Mouse (Mus musculus) intestine, embryonic 14.5 days (tissue): ENCODE data around the gene Cog7. TPM values are rescaled to one million over a fixed set of nuclear protein-coding genes. Genes with fewer than 3 reads are reported as not detected.

Source experiments
- ATAC-seq: fragments of 200-750 bp; cut with Nextera tagmentation; replicated peaks from 2 replicates; pipeline ENCODE4 v1.8.0; 2017; ENCODE audit warnings: low read depth, moderate number of reproducible peaks, moderate TSS enrichment, moderate library complexity; ENCODE audit not compliant: low FRiP score, low TSS enrichment
- DNase-seq: peaks from one replicate; pipeline ENCODE4 v3.0.0-alpha.2; 2018; ENCODE audit warnings: low spot score
- H3K27ac ChIP-seq: fragments of 300-500 bp; sonication (generic); 2 replicates; pipeline ENCODE4 v1.5.1; 2014; ENCODE audit warnings: low read depth, mild to moderate bottlenecking, control low read depth
- H3K27me3 ChIP-seq: fragments of 300-500 bp; sonication (generic); replicated peaks from 2 replicates; pipeline ENCODE4 v1.6.1; 2014; ENCODE audit warnings: low read length, control low read depth; ENCODE audit not compliant: control insufficient read depth, insufficient read depth
- H3K36me3 ChIP-seq: fragments of 300-500 bp; sonication (generic); 2 replicates; pipeline ENCODE4 v1.6.1; 2014; ENCODE audit warnings: low read length, control low read depth; ENCODE audit not compliant: control insufficient read depth, insufficient read depth
- H3K4me1 ChIP-seq: fragments of 300-500 bp; sonication (generic); replicated peaks from 2 replicates; pipeline ENCODE4 v1.6.1; 2014; ENCODE audit warnings: low read length, control low read depth, mixed read lengths; ENCODE audit not compliant: control insufficient read depth, insufficient read depth
- H3K4me2 ChIP-seq: fragments of 300-500 bp; sonication (generic); 2 replicates; pipeline ENCODE4 v1.6.1; 2014; ENCODE audit warnings: low read length
- H3K4me3 ChIP-seq: fragments of 300-500 bp; sonication (generic); 2 replicates; pipeline ENCODE4 v1.5.1; 2014; ENCODE audit warnings: low read depth, low read length, control low read depth, mixed read lengths
- H3K9ac ChIP-seq: fragments of 300-500 bp; sonication (generic); 2 replicates; pipeline ENCODE4 v1.6.1; 2014; ENCODE audit warnings: mild to moderate bottlenecking, low read length
- H3K9me3 ChIP-seq: fragments of 300-500 bp; sonication (generic); 2 replicates; pipeline ENCODE4 v1.6.1; 2016; ENCODE audit warnings: low read length, control low read depth; ENCODE audit not compliant: control insufficient read depth
- WGBS: fragments of 180-500 bp; shearing (Covaris S2); extraction: QIAGEN DNeasy Blood & Tissue Kit; methylation state at CpG from one replicate; pipeline ENCODE4 v1.1.7; 2014; 5-methylcytosine and 5-hydroxymethylcytosine counted together
- polyA plus RNA-seq: library from polyadenylated mRNA; unstranded; fragments of >200 nt; fragmentation: Nextera tagmentation; extraction: Ambion mirVana; gene quantifications from 2 replicates; pipeline ENCODE4 v1.2.1, GENCODE M21; 2014

Cog7 gene
- polyA plus RNA-seq, 1 experiment from 2014 or later: 24.1 TPM

DNA sequence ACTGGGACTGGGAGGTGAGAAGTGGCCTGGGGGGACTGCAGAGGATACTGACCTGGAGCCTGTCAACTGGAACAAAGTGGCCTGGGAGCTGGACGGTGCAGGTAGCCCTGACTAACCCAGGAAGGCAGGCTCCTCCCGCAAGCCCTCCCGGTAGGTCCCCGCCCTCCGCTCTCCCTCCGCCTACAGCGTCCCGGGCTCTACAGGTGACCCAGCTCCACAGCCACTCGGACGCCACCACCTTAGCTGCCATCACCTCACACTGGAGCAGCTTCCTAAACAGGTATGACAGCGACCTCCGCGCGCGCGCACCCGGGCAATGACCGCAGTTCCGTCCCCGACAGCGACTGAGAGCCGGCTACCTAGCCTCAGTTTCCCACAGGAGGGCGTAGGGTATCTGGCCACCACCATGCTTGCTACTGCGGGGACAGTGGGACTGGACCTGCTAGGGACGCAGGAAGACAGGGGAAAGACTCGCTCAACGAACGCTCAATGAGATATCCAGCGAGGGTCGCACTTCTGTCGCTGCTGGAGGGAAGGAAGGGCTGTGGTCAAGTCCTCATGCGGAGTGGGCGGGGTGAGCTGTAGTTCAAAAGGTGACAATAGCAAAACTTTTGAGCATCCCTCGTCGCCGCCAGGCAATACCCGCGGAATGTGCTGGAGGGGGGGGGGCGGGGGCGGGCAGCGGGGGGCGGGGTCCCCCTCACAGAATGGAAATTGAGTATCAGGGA is 116.5 kb downstream of the Cog7 start, which contains the start of gene Scnn1b:
Gene Scnn1b, plus strand, starts transcription at position 181 of the 728 bp plus-strand sequence.
- H3K4me2 ChIP-seq: peak within 1 kb of the TSS; percentile 54
- DNase-seq (no peak), ATAC-seq (no peak)
- no peak within 1 kb of the TSS for H3K9ac ChIP-seq
- peak within 1 kb of the TSS; percentile 26 for H3K4me3 ChIP-seq
- H3K36me3 ChIP-seq: no peaks in the 10 kb centered on the region
- 3% methylated on average over 33 of the region's 42 CpGs for WGBS
- H3K4me1 ChIP-seq: 0 out of 2 replicates have a peak, but pooled peaks cover 3% of the 10 kb centered on the region
- H3K9me3 ChIP-seq: no peaks in the 10 kb centered on the region
- H3K27me3 ChIP-seq: peaks cover 34% of the 10 kb centered on the region
- no peak within 1 kb of the TSS for H3K27ac ChIP-seq

GRCm38 (mm10) chr7:121858939-121859338 is 122.6 kb downstream of the Cog7 start:
- Histone ChIP-seq H3K36me3 (no peaks in the 10 kb centered on the region), H3K4me3 (no peak overlapping the region), H3K9ac (no peak overlapping the region), H3K4me1 (no peaks in the 10 kb centered on the region), H3K27me3 (peaks cover 10% of the 10 kb centered on the region), H3K27ac (no peak overlapping the region), H3K9me3 (no peaks in the 10 kb centered on the region), H3K4me2 (no peak overlapping the region)
- 81% methylated on average over 8 of the region's 8 CpGs for WGBS
- DNase-seq: no peak
- ATAC-seq: no peak

DNA sequence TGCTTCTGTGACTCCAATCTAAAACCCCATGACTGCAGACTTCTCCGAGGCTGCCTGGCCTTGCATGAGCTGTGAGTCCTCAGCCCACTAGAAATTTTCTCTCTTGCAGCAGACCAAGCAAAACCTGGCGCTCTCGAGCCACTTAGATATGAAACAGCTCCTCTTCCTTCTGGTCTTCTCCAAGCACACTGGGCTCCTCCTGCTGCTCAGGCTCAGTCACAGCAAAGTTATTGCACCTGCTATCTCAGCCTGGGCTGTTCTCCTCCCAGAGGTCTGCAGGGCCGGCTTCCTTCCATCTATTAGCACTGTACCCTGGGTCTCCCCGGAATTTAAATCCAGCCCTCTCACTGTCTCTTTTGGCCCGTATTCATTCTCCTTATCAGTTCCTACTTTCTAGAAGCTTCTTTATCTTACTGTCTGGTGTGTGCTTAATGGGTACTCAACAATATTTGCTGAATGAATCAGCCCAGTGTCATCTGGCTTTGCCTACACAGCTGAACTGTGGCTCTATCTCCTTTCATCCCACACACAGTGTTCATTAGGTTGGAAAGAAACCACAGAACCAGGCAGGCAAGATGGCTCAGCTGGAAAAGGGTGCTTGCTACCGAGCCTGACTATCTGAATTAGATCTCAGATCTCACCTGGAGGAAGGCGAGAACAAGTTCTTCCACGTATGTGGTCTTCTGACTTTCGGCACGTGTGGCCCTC is 124.2 kb downstream of the Cog7 start:
- no peaks in the 10 kb centered on the region for H3K9me3 ChIP-seq
- 0 out of 2 replicates have a peak, but pooled peaks cover 2% of the 10 kb centered on the region for H3K27me3 ChIP-seq
- DNase-seq: no peak
- WGBS: 72% methylated on average over 11 of the region's 11 CpGs
- no peak overlapping the region for H3K4me2 ChIP-seq
- H3K36me3 ChIP-seq: no peaks in the 10 kb centered on the region
- ATAC-seq: 0 out of 2 replicates have a peak, but pooled peaks have one; percentile 47
- no peak overlapping the region for H3K4me3 ChIP-seq
- no peak overlapping the region for H3K9ac ChIP-seq
- no peak overlapping the region for H3K27ac ChIP-seq
- no peaks in the 10 kb centered on the region for H3K4me1 ChIP-seq

GRCm38 (mm10) chr7:121848537-121849168 is 132.9 kb downstream of the Cog7 start:
- no peak overlapping the region for H3K27ac ChIP-seq
- 65% methylated on average over 9 of the region's 9 CpGs for WGBS
- H3K9ac ChIP-seq: no peak overlapping the region
- H3K27me3 ChIP-seq: no peaks in the 10 kb centered on the region
- no peak for DNase-seq
- no peaks in the 10 kb centered on the region for H3K9me3 ChIP-seq
- H3K4me3 ChIP-seq: no peak overlapping the region
- H3K4me1 ChIP-seq: no peaks in the 10 kb centered on the region
- H3K36me3 ChIP-seq: no peaks in the 10 kb centered on the region
- no peak for ATAC-seq
- no peak overlapping the region for H3K4me2 ChIP-seq

- Histone ChIP-seq H3K4me1 (no peaks in the 10 kb centered on the region), H3K27me3 (no peaks in the 10 kb centered on the region), H3K4me3 (no peak overlapping the region), H3K36me3 (no peaks in the 10 kb centered on the region), H3K9me3 (no peaks in the 10 kb centered on the region), H3K4me2 (no peak overlapping the region), H3K27ac (no peak overlapping the region), H3K9ac (no peak overlapping the region)
- DNase-seq: no peak
- no peak for ATAC-seq
- WGBS: 79% methylated on average over 6 of the region's 6 CpGs
These were observed 135.5 kb downstream of the Cog7 start for GRCm38 (mm10) chr7:121845964-121846363.

- H3K4me3 ChIP-seq: no peak overlapping the region
- no peaks in the 10 kb centered on the region for H3K4me1 ChIP-seq
- 60% methylated on average over 6 of the region's 6 CpGs for WGBS
- no peak overlapping the region for H3K4me2 ChIP-seq
- H3K27me3 ChIP-seq: no peaks in the 10 kb centered on the region
- no peak overlapping the region for H3K9ac ChIP-seq
- H3K9me3 ChIP-seq: no peaks in the 10 kb centered on the region
- no peak for DNase-seq
- no peak overlapping the region for H3K27ac ChIP-seq
- no peaks in the 10 kb centered on the region for H3K36me3 ChIP-seq
- no peak for ATAC-seq
These were observed 139.3 kb downstream of the Cog7 start for GRCm38 (mm10) chr7:121842234-121842633.

DNA sequence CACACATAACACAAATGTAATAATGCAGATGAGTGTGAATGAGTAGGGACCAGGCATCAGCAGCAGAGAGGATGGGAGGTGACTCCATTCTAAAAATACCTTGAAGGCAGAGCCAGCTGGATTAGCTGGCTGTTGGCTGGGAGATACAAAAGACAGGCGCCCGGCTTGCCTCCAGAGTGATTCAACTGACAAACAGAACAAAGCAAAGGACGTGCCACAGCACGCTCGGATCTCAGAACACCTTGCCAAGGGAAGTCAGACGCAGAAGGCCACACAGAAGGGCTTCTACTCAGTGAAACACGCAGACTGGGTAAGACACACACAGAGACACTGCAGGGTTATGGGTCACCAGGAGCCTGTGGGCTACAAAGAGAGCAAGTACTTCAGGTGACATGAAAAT is 140.7 kb downstream of the Cog7 start:
- H3K27me3 ChIP-seq: no peaks in the 10 kb centered on the region
- H3K4me2 ChIP-seq: no peak overlapping the region
- H3K36me3 ChIP-seq: no peaks in the 10 kb centered on the region
- H3K9ac ChIP-seq: no peak overlapping the region
- no peaks in the 10 kb centered on the region for H3K4me1 ChIP-seq
- H3K4me3 ChIP-seq: no peak overlapping the region
- DNase-seq: no peak
- H3K9me3 ChIP-seq: no peaks in the 10 kb centered on the region
- 71% methylated on average over 7 of the region's 7 CpGs for WGBS
- H3K27ac ChIP-seq: no peak overlapping the region
- ATAC-seq: no peak

- no peaks in the 10 kb centered on the region for H3K4me1 ChIP-seq
- no peaks in the 10 kb centered on the region for H3K9me3 ChIP-seq
- DNase-seq (no peak), ATAC-seq (no peak)
- no peak overlapping the region for H3K4me3 ChIP-seq
- WGBS: 82% methylated on average over 7 of the region's 7 CpGs
- no peaks in the 10 kb centered on the region for H3K36me3 ChIP-seq
- H3K27me3 ChIP-seq: no peaks in the 10 kb centered on the region
- no peak overlapping the region for H3K27ac ChIP-seq
- H3K9ac ChIP-seq: no peak overlapping the region
- H3K4me2 ChIP-seq: no peak overlapping the region
These were observed 144.7 kb downstream of the Cog7 start for GRCm38 (mm10) chr7:121836827-121837226.
